Mouse (Mus musculus) heart, embryonic 16.5 days (tissue): ENCODE data around the gene Cirbp. TPM values are rescaled to one million over a fixed set of nuclear protein-coding genes. Genes with fewer than 3 reads are reported as not detected.

Experiments used
- ATAC-seq: fragments of 200-750 bp; cut with Nextera tagmentation; replicated peaks from 2 replicates; pipeline ENCODE4 v1.8.0; 2017; ENCODE audit warnings: moderate number of reproducible peaks; ENCODE audit not compliant: insufficient read depth, low FRiP score; ENCODE audit errors: extremely low read depth
- H3K27ac ChIP-seq: fragments of 300-500 bp; sonication (generic); 2 replicates; pipeline ENCODE4 v1.5.1; 2014; ENCODE audit warnings: mild to moderate bottlenecking, low read length, control low read depth, moderate library complexity
- H3K27me3 ChIP-seq: fragments of 300-500 bp; sonication (generic); 2 replicates; pipeline ENCODE4 v1.6.1; 2014; ENCODE audit warnings: low read length, mixed read lengths; ENCODE audit not compliant: control insufficient read depth, insufficient read depth
- H3K36me3 ChIP-seq: fragments of 300-500 bp; sonication (generic); 2 replicates; pipeline ENCODE4 v1.6.1; 2014; ENCODE audit not compliant: control insufficient read depth, insufficient read depth
- H3K4me1 ChIP-seq: fragments of 300-500 bp; sonication (generic); 2 replicates; pipeline ENCODE4 v1.6.1; 2014; ENCODE audit warnings: low read length, mixed read lengths; ENCODE audit not compliant: control insufficient read depth, insufficient read depth
- H3K4me2 ChIP-seq: fragments of 300-500 bp; sonication (generic); 2 replicates; pipeline ENCODE4 v1.6.1; 2014; ENCODE audit warnings: low read depth, mild to moderate bottlenecking, control low read depth, low read length
- H3K4me3 ChIP-seq: fragments of 300-500 bp; sonication (generic); 2 replicates; pipeline ENCODE4 v1.5.1; 2014; ENCODE audit warnings: mild to moderate bottlenecking, control low read depth, low read length
- H3K9ac ChIP-seq: fragments of 300-500 bp; sonication (generic); 2 replicates; pipeline ENCODE4 v1.6.1; 2014; ENCODE audit warnings: low read length, control low read depth
- H3K9me3 ChIP-seq: fragments of 300-500 bp; sonication (generic); replicated peaks from 2 replicates; pipeline ENCODE4 v1.6.1; 2016; ENCODE audit warnings: low read length; ENCODE audit not compliant: control insufficient read depth
- WGBS: fragments of 180-500 bp; shearing (Covaris S2); extraction: QIAGEN DNeasy Blood & Tissue Kit; methylation state at CpG from one replicate; pipeline ENCODE4 v1.1.7; 2014; 5-methylcytosine and 5-hydroxymethylcytosine counted together
- polyA plus RNA-seq: library from polyadenylated mRNA; unstranded; fragments of >200 nt; fragmentation: Nextera tagmentation; extraction: Ambion mirVana; gene quantifications from 2 replicates; pipeline ENCODE4 v1.2.1, GENCODE M21; 2015

Gene Cirbp
- polyA plus RNA-seq, 1 experiment from 2014 or later = 87.6 TPM

DNA sequence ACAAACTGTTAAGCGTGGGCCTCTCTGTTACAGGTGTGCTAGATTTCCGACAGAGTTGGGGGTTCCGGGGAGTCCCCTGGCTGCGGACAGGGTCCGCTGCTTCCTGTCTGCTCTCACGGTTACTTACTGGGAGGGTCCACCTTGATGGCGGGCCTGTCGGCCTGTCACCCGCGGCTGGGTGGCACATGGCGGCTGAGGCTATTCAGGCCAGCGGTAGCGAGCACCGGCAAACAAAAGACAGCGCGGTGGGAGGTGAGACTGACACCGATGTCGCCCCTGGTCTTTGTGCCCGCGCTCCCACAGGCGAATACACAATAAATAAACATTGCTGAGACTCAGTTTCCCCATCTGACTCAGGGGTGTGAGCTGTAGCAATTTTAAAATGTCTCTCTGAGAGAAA, 24.2 kb downstream of the Cirbp start:
- ATAC-seq = no peak
- Histone ChIP-seq H3K4me2 (peak overlapping the region; percentile 71), H3K27me3 (peaks cover 26% of the 10 kb centered on the region), H3K9me3 (no peaks in the 10 kb centered on the region), H3K4me1 (peaks cover 3% of the 10 kb centered on the region; the same call in 1 of the 2 replicates), H3K27ac (no peak overlapping the region), H3K36me3 (no peaks in the 10 kb centered on the region), H3K4me3 (peak overlapping the region; percentile 49), H3K9ac (peak overlapping the region; percentile 62)
- 11% methylated on average over 21 of the region's 21 CpGs for WGBS

DNA sequence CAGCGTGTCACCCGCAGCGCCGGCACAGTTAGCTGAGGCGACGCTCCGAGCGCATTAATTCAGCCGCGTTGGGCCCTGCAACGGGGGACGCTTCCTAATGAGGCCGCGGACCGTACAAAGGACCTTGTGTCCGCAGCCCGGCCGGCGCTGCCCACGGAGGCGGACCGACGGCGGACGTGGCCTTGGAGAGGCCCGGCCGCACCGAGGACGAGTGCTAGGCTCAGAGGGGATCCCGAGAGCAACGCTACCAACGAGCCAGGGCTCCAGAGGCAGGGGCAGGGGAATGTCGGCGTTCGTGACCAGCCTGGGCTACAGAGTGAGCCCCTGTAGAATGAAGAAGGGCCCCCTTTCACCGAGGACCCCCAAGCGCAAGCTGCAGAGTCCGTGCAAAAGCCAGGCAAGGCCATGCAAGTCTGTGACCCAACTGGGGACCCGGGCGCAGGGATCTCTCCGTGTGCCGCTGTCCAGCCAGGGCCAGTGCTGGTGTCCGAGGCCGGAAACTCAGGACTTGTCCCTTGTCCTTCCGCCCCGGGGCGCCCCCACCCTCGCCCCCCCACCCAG, 24.8 kb downstream of the Cirbp start:
- peak; percentile 42; the same call in 1 of the 2 replicates for ATAC-seq
- H3K27me3 ChIP-seq = peaks cover 26% of the 10 kb centered on the region
- WGBS = under 1% methylated on average over 48 of the region's 48 CpGs

DNA sequence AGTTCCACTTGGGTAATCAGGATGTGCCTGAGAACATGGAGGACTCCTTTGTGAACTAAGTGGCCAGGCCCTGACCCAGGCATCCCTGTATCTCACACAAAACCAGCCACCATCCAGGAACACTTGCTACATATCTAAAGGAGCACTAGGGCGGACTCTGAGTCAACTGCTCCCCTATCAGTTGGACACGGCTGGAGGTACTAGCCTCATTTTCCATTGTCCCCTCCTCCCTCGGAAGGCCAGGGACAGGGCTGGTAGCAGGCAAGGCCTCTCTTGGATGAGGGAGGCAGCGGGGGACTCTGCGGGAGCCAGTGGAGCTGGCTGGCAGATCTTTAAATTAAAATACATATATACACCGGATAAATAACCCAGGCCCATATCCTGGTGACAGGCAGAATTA, 28.2 kb downstream of the Cirbp start:
- no peak for ATAC-seq
- Histone ChIP-seq H3K4me1 (peaks cover 3% of the 10 kb centered on the region; the same call in 1 of the 2 replicates), H3K4me2 (no peak overlapping the region), H3K27ac (no peak overlapping the region), H3K4me3 (no peak overlapping the region), H3K9ac (no peak overlapping the region), H3K9me3 (no peaks in the 10 kb centered on the region), H3K27me3 (peaks cover 20% of the 10 kb centered on the region), H3K36me3 (no peaks in the 10 kb centered on the region)
- 56% methylated on average over 6 of the region's 6 CpGs for WGBS

More for the DNA sequence above, 24.8 kb downstream of the Cirbp start:
- Histone ChIP-seq H3K4me3 (peak overlapping the region; percentile 49), H3K4me2 (peak overlapping the region; percentile 71), H3K9ac (peak overlapping the region; percentile 62), H3K27ac (no peak overlapping the region), H3K36me3 (no peaks in the 10 kb centered on the region), H3K9me3 (no peaks in the 10 kb centered on the region), H3K4me1 (peaks cover 3% of the 10 kb centered on the region; the same call in 1 of the 2 replicates)

GRCm38 (mm10) chr10:80194441-80194840, 28.7 kb downstream of the Cirbp start:
- ATAC-seq = no peak
- Histone ChIP-seq H3K4me3 (no peak overlapping the region), H3K36me3 (no peaks in the 10 kb centered on the region), H3K9me3 (no peaks in the 10 kb centered on the region), H3K27me3 (peaks cover 16% of the 10 kb centered on the region; the same call in 1 of the 2 replicates), H3K4me2 (no peak overlapping the region), H3K27ac (no peak overlapping the region), H3K4me1 (peaks cover 3% of the 10 kb centered on the region; the same call in 1 of the 2 replicates), H3K9ac (no peak overlapping the region)
- WGBS = 69% methylated on average over 8 of the region's 8 CpGs

DNA sequence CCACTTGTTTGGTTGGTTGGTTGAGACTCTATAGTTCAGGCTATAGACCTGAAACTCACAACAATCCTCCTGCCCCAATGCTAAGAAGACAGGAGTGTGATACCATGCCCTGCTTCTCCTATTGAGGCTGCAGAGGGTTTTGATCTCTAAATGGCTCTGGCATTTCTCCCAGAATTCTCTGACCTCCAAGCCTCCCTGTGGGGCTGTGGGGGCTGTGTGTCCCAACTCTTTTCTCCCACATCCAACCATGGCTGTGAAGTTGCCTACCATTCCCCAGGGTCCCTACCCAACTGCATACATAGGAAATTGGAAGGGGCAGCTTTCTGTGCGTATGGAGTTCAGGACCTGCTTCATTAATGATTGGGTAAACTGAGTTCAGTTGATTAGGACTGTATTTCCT, 30.4 kb downstream of the Cirbp start:
- Histone ChIP-seq H3K27me3 (peaks cover 14% of the 10 kb centered on the region; the same call in 1 of the 2 replicates), H3K9me3 (no peaks in the 10 kb centered on the region), H3K4me3 (no peak overlapping the region), H3K4me2 (no peak overlapping the region), H3K9ac (no peak overlapping the region), H3K27ac (no peak overlapping the region), H3K4me1 (peaks cover 2% of the 10 kb centered on the region), H3K36me3 (no peaks in the 10 kb centered on the region)
- no peak for ATAC-seq
- 89% methylated on average over 1 of the region's 1 CpGs for WGBS

- Histone ChIP-seq H3K27ac (no peak overlapping the region), H3K36me3 (no peaks in the 10 kb centered on the region), H3K27me3 (peaks cover 10% of the 10 kb centered on the region; the same call in 1 of the 2 replicates), H3K4me1 (peaks cover 2% of the 10 kb centered on the region), H3K9ac (no peak overlapping the region), H3K9me3 (no peaks in the 10 kb centered on the region), H3K4me2 (no peak overlapping the region), H3K4me3 (no peak overlapping the region)
- no peak for ATAC-seq
- 75% methylated on average over 31 of the region's 33 CpGs for WGBS
Observed at GRCm38 (mm10) chr10:80196778-80197581, 31.2 kb downstream of the Cirbp start.

DNA sequence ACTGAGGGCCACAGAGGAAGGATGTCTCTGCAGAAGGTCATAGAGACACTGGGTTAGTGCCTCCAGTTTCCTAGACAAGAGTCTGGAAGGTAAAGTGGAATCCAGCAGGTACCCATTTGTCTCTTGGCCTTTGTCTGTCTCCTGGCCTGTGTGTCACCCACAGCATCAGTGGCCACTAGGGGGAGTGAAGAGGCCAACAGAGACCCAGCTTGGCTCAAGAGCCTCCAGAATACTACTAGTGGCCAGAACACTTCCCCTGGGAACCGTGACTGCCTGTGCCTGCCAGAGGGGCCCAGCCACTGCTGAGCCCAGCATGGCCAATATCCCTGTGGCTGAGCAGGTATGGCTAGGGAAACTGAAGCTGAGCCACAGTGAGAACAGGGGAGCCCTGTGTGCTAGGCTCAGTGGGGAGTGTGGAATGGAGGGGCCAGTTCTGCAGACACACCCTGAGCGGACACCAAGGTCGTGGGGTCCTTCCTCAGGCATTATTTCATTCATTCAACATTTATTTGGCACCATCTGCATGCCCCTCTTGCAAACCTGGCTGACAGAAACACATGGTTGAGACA, 33.7 kb downstream of the Cirbp start:
- Histone ChIP-seq H3K9ac (no peak overlapping the region), H3K36me3 (no peaks in the 10 kb centered on the region), H3K27me3 (0 out of 2 replicates have a peak, but pooled peaks cover 4% of the 10 kb centered on the region), H3K27ac (no peak overlapping the region), H3K9me3 (no peaks in the 10 kb centered on the region), H3K4me3 (no peak overlapping the region), H3K4me2 (no peak overlapping the region), H3K4me1 (peaks cover 2% of the 10 kb centered on the region)
- WGBS = 50% methylated on average over 3 of the region's 3 CpGs
- peak; percentile 82 for ATAC-seq

GRCm38 (mm10) chr10:80200485-80200884, 34.7 kb downstream of the Cirbp start:
- Histone ChIP-seq H3K4me2 (no peak overlapping the region), H3K4me1 (peaks cover 2% of the 10 kb centered on the region), H3K9ac (no peak overlapping the region), H3K36me3 (no peaks in the 10 kb centered on the region), H3K4me3 (no peak overlapping the region), H3K27me3 (0 out of 2 replicates have a peak, but pooled peaks cover 4% of the 10 kb centered on the region), H3K27ac (no peak overlapping the region), H3K9me3 (no peaks in the 10 kb centered on the region)
- ATAC-seq = no peak
- WGBS = 64% methylated on average over 6 of the region's 6 CpGs

DNA sequence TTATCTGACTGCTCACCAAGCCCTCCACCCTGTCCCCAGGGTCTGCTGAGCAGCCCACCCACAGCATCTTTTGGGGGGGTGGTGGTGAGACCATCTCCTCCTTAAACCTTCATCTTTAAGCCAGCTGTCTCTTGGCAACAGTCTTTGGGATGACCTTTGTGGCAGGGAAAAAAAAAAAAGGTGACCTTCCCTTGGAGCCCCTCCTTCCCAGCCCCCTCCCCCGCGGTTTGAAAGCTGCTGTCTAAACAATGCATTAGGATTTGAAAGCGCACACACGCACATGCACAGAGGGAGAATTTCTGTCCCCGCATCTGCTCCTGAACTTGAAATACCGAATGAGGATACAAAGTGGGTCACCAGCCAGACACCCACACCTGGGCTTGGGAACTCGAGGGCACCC, 38.3 kb downstream of the Cirbp start:
- no peak overlapping the region for H3K9ac ChIP-seq
- 35% methylated on average over 7 of the region's 7 CpGs for WGBS

More for the DNA sequence above, 38.3 kb downstream of the Cirbp start:
- ATAC-seq = no peak
- H3K36me3 ChIP-seq = no peaks in the 10 kb centered on the region
- H3K27me3 ChIP-seq = no peaks in the 10 kb centered on the region; the same call in 1 of the 2 replicates
- H3K4me3 ChIP-seq = no peak overlapping the region
- H3K27ac ChIP-seq = no peak overlapping the region
- H3K4me1 ChIP-seq = peaks cover 3% of the 10 kb centered on the region
- H3K4me2 ChIP-seq = no peak overlapping the region
- no peaks in the 10 kb centered on the region for H3K9me3 ChIP-seq
